Mouse (Mus musculus): ENCODE results near the gene Trpv6. TPM values are rescaled to one million over a fixed set of nuclear protein-coding genes. Genes with fewer than 3 reads are reported as not detected.

Gene Trpv6
- total and polyA plus RNA-seq, 2 experiments from 2014 or later = 0.45 TPM; not detected in 1

DNA sequence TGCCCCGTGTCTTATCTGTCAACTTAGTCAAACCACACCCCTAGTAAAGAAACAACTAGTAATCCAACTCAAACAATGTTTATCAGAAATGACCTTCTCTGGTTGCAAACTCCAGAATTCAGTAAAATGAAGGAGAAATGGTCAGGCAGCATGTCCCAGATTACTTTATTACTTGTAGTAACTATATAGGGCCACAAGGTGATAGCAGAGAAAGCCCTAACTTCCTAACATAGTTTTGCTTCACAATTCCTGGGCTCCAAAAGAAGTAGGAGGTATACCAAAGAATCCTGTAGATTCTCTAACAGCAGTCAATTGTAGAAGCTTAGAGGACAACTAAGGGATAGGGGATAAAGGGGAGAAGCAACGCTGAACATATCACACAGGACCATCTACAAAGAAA is 5.4 kb downstream of the Trpv6 start:
- no peak overlapping the region for H3K4me2 ChIP-seq (ENCODE audit: low read depth, low read length)
- H3K9me3 ChIP-seq (ENCODE audit: low read length) = no peaks in the 10 kb centered on the region
- H3K9ac ChIP-seq (replicated peaks; ENCODE audit: low read length) = no peak overlapping the region
- H3K4me1 ChIP-seq (ENCODE audit: insufficient read depth, low read length) = no peaks in the 10 kb centered on the region
- H3K36me3 ChIP-seq (ENCODE audit: insufficient read depth, low read length) = no peaks in the 10 kb centered on the region
- DNase-seq (ENCODE audit: low spot score) (no peak), ATAC-seq (no peak)
- peak; percentile 41 for TF ChIP-seq CTCF (IDR thresholded peaks at IDR 0.05; ENCODE audit: low read depth)
- WGBS = 74% methylated on average over 2 of the region's 2 CpGs
- no peak overlapping the region for H3K4me3 ChIP-seq (ENCODE audit: low read length)
- no peaks in the 10 kb centered on the region for H3K27me3 ChIP-seq (ENCODE audit: insufficient read depth, low read length)
- H3K27ac ChIP-seq = no peak overlapping the region

DNA sequence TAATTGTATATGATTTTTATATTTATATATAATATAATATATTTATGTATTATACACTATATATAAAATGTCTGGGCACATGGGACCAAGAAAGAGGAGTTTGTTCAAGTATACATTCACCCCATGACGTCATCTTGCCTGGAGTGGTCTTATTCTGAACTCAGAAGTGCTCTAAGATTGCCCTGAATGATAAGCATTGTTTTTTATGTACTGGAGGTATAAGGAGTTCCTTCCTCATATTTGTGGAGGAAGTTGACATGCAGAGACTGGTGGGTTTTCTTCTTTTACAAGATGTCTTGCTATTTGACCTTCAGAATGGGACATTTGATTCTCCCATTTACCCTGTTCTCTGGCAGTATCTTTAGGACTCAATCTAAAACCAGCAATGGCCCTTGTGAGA is 8.0 kb downstream of the Trpv6 start:
- WGBS = 81% methylated on average over 1 of the region's 1 CpGs
- no peaks in the 10 kb centered on the region for H3K9me3 ChIP-seq (ENCODE audit: low read length)
- H3K4me3 ChIP-seq (ENCODE audit: low read length) = no peak overlapping the region
- no peak overlapping the region for H3K4me2 ChIP-seq (ENCODE audit: low read depth, low read length)
- no peak overlapping the region for H3K27ac ChIP-seq
- no peaks in the 10 kb centered on the region for H3K36me3 ChIP-seq (ENCODE audit: insufficient read depth, low read length)
- no peak for TF ChIP-seq CTCF (IDR thresholded peaks at IDR 0.05; ENCODE audit: low read depth)
- DNase-seq (ENCODE audit: low spot score) (no peak), ATAC-seq (no peak)
- no peaks in the 10 kb centered on the region for H3K4me1 ChIP-seq (ENCODE audit: insufficient read depth, low read length)
- no peak overlapping the region for H3K9ac ChIP-seq (replicated peaks; ENCODE audit: low read length)
- H3K27me3 ChIP-seq (ENCODE audit: insufficient read depth, low read length) = no peaks in the 10 kb centered on the region

DNA sequence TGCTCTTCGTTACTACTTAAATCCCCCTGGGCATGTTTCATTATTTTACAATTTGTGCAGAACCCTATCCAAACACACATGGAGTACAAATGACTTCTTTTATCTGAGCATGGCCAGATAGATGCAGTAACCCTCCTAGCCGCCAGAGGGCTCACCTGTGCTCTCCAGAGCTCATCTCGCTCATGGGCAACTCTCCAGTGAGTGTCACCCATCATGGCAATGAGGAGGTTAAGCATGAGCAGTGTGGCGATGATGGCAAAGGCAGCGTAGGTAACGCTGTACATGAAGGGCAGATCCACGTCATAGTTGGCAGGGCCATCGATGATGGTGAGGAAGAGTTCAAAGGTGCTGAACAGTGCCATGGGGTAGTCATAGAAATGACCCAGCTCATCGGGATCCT is 13.5 kb downstream of the Trpv6 start:
- Histone ChIP-seq H3K4me1 (ENCODE audit: insufficient read depth, low read length) (no peaks in the 10 kb centered on the region), H3K27ac (no peak overlapping the region), H3K4me2 (ENCODE audit: low read depth, low read length) (no peak overlapping the region), H3K36me3 (ENCODE audit: insufficient read depth, low read length) (peaks cover 8% of the 10 kb centered on the region; the same call in 1 of the 2 replicates), H3K4me3 (ENCODE audit: low read length) (no peak overlapping the region), H3K9me3 (ENCODE audit: low read length) (no peaks in the 10 kb centered on the region), H3K9ac (replicated peaks; ENCODE audit: low read length) (no peak overlapping the region), H3K27me3 (ENCODE audit: insufficient read depth, low read length) (no peaks in the 10 kb centered on the region)
- ATAC-seq (no peak; the same call in 1 of the 2 replicates), DNase-seq (ENCODE audit: low spot score) (peak; percentile 49)
- 59% methylated on average over 9 of the region's 9 CpGs for WGBS
- peak; percentile 69 for TF ChIP-seq CTCF (IDR thresholded peaks at IDR 0.05; ENCODE audit: low read depth)

DNA sequence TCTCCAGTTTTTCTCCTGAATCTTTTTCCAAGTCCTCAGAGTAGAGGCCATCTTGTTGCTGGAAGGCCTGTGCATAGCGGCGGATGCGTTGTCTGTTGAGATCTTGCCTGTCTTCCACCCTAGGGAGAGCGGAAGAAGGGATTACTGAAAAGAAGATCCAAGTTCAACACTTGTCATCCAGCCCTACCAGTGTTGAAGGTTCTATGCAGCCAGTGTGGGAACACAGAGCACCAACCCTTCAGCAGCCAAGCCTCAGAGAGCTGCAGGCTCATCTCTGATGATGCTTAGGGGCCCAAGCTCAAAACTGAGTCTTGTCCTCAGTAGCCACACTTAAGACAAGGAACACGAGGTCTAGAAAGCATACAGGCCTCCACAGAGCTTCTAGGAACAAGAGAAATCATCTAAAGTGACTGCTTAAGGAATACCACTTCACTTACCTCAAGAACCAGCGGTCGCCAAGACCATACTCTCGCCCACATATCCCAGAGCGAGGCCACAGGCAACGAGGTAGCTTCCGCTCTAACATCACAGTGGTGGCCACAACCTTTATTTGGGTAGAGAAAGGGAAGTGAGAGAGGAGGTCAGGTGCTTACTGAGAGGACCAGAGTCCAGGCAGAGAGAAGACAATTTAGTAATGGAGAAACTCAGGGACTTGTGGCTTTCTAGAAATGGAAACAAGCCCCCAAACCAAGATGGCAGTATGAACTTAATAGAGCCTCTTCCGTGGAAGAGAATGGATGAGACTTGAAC is 14.8 kb downstream of the Trpv6 start:
- DNase-seq (ENCODE audit: low spot score) (no peak), ATAC-seq (no peak)
- H3K9me3 ChIP-seq (ENCODE audit: low read length) = no peaks in the 10 kb centered on the region
- WGBS = 93% methylated on average over 12 of the region's 12 CpGs
- no peaks in the 10 kb centered on the region for H3K27me3 ChIP-seq (ENCODE audit: insufficient read depth, low read length)
- H3K4me1 ChIP-seq (ENCODE audit: insufficient read depth, low read length) = no peaks in the 10 kb centered on the region
- H3K4me3 ChIP-seq (ENCODE audit: low read length) = no peak overlapping the region
- no peak overlapping the region for H3K9ac ChIP-seq (replicated peaks; ENCODE audit: low read length)
- H3K36me3 ChIP-seq (ENCODE audit: insufficient read depth, low read length) = peaks cover 14% of the 10 kb centered on the region; the same call in 1 of the 2 replicates
- TF ChIP-seq CTCF (IDR thresholded peaks at IDR 0.05; ENCODE audit: low read depth) = no peak
- no peak overlapping the region for H3K27ac ChIP-seq
- H3K4me2 ChIP-seq (ENCODE audit: low read depth, low read length) = no peak overlapping the region

DNA sequence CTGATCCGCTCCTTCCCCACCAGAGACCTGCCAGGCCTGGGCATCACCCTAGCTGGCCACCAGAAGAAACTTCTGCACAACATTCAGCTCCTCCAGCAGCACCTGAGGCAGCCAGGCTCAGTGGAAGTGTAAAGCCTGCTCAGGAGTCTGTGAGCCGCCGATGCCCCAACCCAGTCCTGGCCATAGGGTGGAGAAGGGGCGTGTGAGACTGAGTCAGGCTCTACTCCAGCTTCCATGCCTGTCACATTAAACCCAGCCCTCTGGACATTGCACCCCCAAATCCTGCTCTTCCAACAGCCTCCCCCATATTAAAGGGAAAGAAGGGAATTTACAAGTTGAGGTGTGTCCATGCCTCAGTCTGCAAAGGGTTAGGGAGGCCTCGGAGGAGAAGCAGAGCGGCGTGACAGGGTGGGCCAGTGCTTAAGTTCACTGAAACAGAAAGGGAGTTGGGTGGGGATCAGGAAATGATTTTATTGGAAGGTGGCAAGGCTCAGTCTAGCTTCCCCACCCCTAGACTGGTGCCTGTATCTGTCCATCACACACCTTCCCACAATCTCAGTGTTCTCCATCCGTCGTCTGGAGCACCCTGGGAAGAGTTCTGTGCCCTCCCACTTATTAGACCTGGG is 15.9 kb downstream of the Trpv6 start:
- DNase-seq (ENCODE audit: low spot score) (no peak), ATAC-seq (no peak)
- Histone ChIP-seq H3K27me3 (ENCODE audit: insufficient read depth, low read length) (no peaks in the 10 kb centered on the region), H3K9ac (replicated peaks; ENCODE audit: low read length) (no peak overlapping the region), H3K36me3 (ENCODE audit: insufficient read depth, low read length) (peaks cover 15% of the 10 kb centered on the region; the same call in 1 of the 2 replicates), H3K27ac (no peak overlapping the region), H3K4me3 (ENCODE audit: low read length) (no peak overlapping the region), H3K4me1 (ENCODE audit: insufficient read depth, low read length) (no peaks in the 10 kb centered on the region), H3K9me3 (ENCODE audit: low read length) (no peaks in the 10 kb centered on the region), H3K4me2 (ENCODE audit: low read depth, low read length) (no peak overlapping the region)
- 96% methylated on average over 9 of the region's 9 CpGs for WGBS
- no peak for TF ChIP-seq CTCF (IDR thresholded peaks at IDR 0.05; ENCODE audit: low read depth)

DNA sequence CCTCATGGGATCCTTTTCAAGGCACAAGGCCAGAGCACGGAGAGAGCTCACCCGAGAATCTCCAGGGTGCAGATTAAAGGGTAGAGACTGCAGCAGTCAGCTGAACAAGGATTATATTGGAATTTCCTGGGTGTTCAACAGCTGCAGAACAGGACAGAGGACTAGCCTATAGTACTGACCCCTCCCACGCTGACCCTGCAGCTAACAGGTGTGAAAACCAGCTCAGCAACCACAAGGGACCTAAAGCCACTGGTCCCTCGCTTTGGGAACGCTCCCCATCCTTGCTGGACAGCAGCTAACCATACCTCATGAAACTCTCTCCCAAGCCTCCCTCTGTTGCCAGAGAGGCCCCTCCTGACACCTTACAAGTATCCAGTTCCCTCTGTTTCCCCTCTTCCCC is 28.6 kb downstream of the Trpv6 start:
- Histone ChIP-seq H3K4me2 (ENCODE audit: low read depth, low read length) (peak overlapping the region; percentile 98), H3K4me1 (ENCODE audit: insufficient read depth, low read length) (peaks cover 3% of the 10 kb centered on the region; the same call in 1 of the 2 replicates), H3K27me3 (ENCODE audit: insufficient read depth, low read length) (no peaks in the 10 kb centered on the region), H3K9ac (replicated peaks; ENCODE audit: low read length) (0 out of 2 replicates have a peak overlapping the region, but pooled peaks have one; percentile 17), H3K9me3 (ENCODE audit: low read length) (no peaks in the 10 kb centered on the region), H3K27ac (no peak overlapping the region), H3K4me3 (ENCODE audit: low read length) (no peak overlapping the region), H3K36me3 (ENCODE audit: insufficient read depth, low read length) (no peaks in the 10 kb centered on the region)
- ATAC-seq (no peak), DNase-seq (ENCODE audit: low spot score) (no peak)
- WGBS = 62% methylated on average over 5 of the region's 5 CpGs
- TF ChIP-seq CTCF (IDR thresholded peaks at IDR 0.05; ENCODE audit: low read depth) = no peak

DNA sequence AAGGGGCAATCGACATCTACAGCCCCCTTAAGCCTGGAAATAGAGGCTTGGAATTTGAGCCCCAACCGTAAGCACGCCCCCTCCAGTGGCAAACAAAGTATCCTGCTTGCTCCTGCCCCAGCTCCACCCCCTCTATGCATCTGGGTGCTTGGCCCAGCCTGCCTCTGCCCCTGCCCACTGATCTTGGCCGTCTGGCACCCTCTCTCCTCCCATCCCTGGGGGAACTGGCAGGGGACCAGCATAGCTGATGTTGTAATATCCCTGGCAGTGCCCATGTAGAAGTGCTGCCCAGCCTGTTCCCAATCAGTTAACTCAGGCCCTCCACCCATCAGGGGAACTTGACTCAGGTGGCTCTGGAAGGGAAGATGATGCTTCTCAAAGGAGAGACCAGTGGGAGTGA is 30.0 kb downstream of the Trpv6 start:
- ATAC-seq (peak; percentile 10), DNase-seq (ENCODE audit: low spot score) (peak; percentile 44)

More for the DNA sequence above, 30.0 kb downstream of the Trpv6 start:
- Histone ChIP-seq H3K27me3 (ENCODE audit: insufficient read depth, low read length) (no peaks in the 10 kb centered on the region), H3K36me3 (ENCODE audit: insufficient read depth, low read length) (no peaks in the 10 kb centered on the region), H3K4me1 (ENCODE audit: insufficient read depth, low read length) (peaks cover 3% of the 10 kb centered on the region; the same call in 1 of the 2 replicates), H3K9me3 (ENCODE audit: low read length) (no peaks in the 10 kb centered on the region), H3K9ac (replicated peaks; ENCODE audit: low read length) (peak overlapping the region; percentile 84), H3K4me3 (ENCODE audit: low read length) (peak overlapping the region; percentile 92), H3K4me2 (ENCODE audit: low read depth, low read length) (peak overlapping the region; percentile 98), H3K27ac (peak overlapping the region; percentile 84; the same call in 1 of the 2 replicates)
- no peak for TF ChIP-seq CTCF (IDR thresholded peaks at IDR 0.05; ENCODE audit: low read depth)
- 0% methylated on average over 4 of the region's 4 CpGs for WGBS

All from hindbrain, postnatal 0 days (tissue).